Mouse (Mus musculus): Measurements from ENCODE around the gene Cacfd1.

DNA sequence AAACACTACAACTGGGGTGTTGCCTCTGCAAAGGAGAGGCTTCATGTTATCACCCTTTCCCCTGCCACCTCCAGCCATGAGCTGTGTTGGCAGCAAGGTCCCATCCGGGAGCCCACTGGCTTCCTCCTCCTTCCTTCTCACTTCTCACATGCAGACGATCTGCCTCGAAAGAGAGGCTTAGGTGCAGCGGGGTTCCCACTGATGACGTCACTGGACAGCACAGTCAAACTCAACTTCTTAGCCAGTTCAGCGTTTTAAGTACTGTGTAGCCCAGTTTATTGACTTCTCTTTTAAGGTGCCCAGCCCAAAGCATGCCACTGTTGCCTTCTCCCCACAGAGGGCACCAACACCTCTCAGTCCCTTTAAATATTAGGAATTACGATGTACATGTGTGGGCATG lies 2.0 kb upstream of the Cacfd1 start:
- TF ChIP-seq GATA1 (IDR thresholded peaks at IDR 0.05; ENCODE audit: borderline replicate concordance, low read length) (no peak), FLI1 (IDR thresholded peaks at IDR 0.05; ENCODE audit: low read length) (no peak)

Measured in megakaryocyte, embryonic 14.5 days (primary cell).